ENCODE assay signal across 25 mouse cellular contexts in genomic region chr14:49245126-49245714, GRCm38 (mm10). TPM values are rescaled to one million over a fixed set of nuclear protein-coding genes. Genes with fewer than 3 reads are reported as not detected.
DNase-seq lines count a peak whose midpoint lies in the region; ATAC-seq and TF ChIP-seq lines count a peak whose summit lies in the region.
"Had no signal": no experiment of that assay in that cellular context is flagged by ENCODE, and none has a peak within 500 bp of the region (broad histone marks: within the 10 kb centered on the region; RNA-seq: fewer than 3 reads in every experiment).

ccdc198 (minus strand) TSS chr14:49245474.

- H3K9ac ChIP-seq in forebrain, embryonic 11.5 days (ENCODE audit: low read length), result no peak within 1 kb of the TSS
- H3K9ac ChIP-seq: embryonic facial prominence, embryonic 12.5 days; limb, embryonic 15.5 days; neural tube, embryonic 12.5 days had no signal

- peaks cover 4% of the 10 kb centered on the region for H3K4me1 ChIP-seq in testis, adult 2 months (ENCODE audit: control insufficient read depth, insufficient read depth, low read length)
- no peaks in the 10 kb centered on the region for H3K4me1 ChIP-seq in forebrain, embryonic 11.5 days (replicated peaks; ENCODE audit: control insufficient read depth, insufficient read depth, low read length)
- H3K4me1 ChIP-seq: embryonic facial prominence, embryonic 12.5 days; limb, embryonic 15.5 days; neural tube, embryonic 12.5 days had no signal

- no peak within 1 kb of the TSS for H3K27ac ChIP-seq in testis, adult 2 months (ENCODE audit: control insufficient read depth, insufficient read depth, low read depth, low read length)
- H3K27ac ChIP-seq in forebrain, embryonic 11.5 days (ENCODE audit: low read depth, low read length), result no peak within 1 kb of the TSS
- H3K27ac ChIP-seq: embryonic facial prominence, embryonic 12.5 days; limb, embryonic 15.5 days; macrophage; neural tube, embryonic 12.5 days had no signal

- H3K36me3 ChIP-seq in testis, adult 2 months (ENCODE audit: control insufficient read depth, insufficient read depth, low read length), result no peaks in the 10 kb centered on the region
- no peaks in the 10 kb centered on the region for H3K36me3 ChIP-seq in forebrain, embryonic 11.5 days (ENCODE audit: control insufficient read depth, insufficient read depth, low read length)
- H3K36me3 ChIP-seq: embryonic facial prominence, embryonic 12.5 days; limb, embryonic 15.5 days; neural tube, embryonic 12.5 days had no signal

- TF ChIP-seq CTCF in testis, adult 2 months (IDR thresholded peaks at IDR 0.05; ENCODE audit: control insufficient read depth, insufficient read depth, insufficient replicate concordance, low read depth, low read length), result no peak

- no peak for ATAC-seq in forebrain, embryonic 11.5 days (replicated peaks; ENCODE audit: low FRiP score)
- ATAC-seq: activated CD4-positive, CD25-positive, alpha-beta regulatory T cell, adult 4 months had no signal

- no peak for DNase-seq in testis, postnatal 10 days (ENCODE audit: low spot score)
- peak; percentile 61 to 90 for DNase-seq in kidney, adult 8-10 months
- peak; percentile 54 to 65 for DNase-seq in kidney, postnatal 25 days
- no peak for DNase-seq in left cerebral cortex, postnatal 4 days
- DNase-seq in gastrocnemius, postnatal 36 days, result no peak
- no peak for DNase-seq in forebrain, embryonic 11.5 days (ENCODE audit: low spot score)
- DNase-seq: adrenal gland, postnatal 36 days; B cell, adult 2 months; cerebellum, adult 8-10 months; thymus, adult 18-20 months had no signal

- H3K4me2 ChIP-seq in forebrain, embryonic 11.5 days (ENCODE audit: low read depth, low read length, severe bottlenecking), result no peak within 1 kb of the TSS
- H3K4me2 ChIP-seq: embryonic facial prominence, embryonic 12.5 days; limb, embryonic 15.5 days; midbrain, embryonic 11.5 days; neural tube, embryonic 12.5 days had no signal

- intact Hi-C loops in left cerebral cortex, postnatal 4 days (cut with DNase I), result no loop called here
- intact Hi-C loops in gastrocnemius, postnatal 36 days (cut with DNase I), result no loop called here

- no peaks in the 10 kb centered on the region for H3K9me3 ChIP-seq in forebrain, embryonic 11.5 days (ENCODE audit: control insufficient read depth, low read length)
- H3K9me3 ChIP-seq: embryonic facial prominence, embryonic 12.5 days; limb, embryonic 15.5 days; neural tube, embryonic 12.5 days had no signal

- H3K4me3 ChIP-seq in testis, adult 2 months (ENCODE audit: control insufficient read depth, low read depth, low read length), result peak within 1 kb of the TSS; percentile 78
- H3K4me3 ChIP-seq in forebrain, embryonic 11.5 days (ENCODE audit: low read depth, low read length), result no peak within 1 kb of the TSS
- H3K4me3 ChIP-seq: embryonic facial prominence, embryonic 12.5 days; limb, embryonic 15.5 days; neural tube, embryonic 12.5 days had no signal

- no peaks in the 10 kb centered on the region for H3K27me3 ChIP-seq in testis, adult 2 months (ENCODE audit: control insufficient read depth, insufficient read depth, low read length)
- H3K27me3 ChIP-seq in forebrain, embryonic 11.5 days (ENCODE audit: control insufficient read depth, insufficient read depth, low read length), result no peaks in the 10 kb centered on the region
- H3K27me3 ChIP-seq: embryonic facial prominence, embryonic 12.5 days; limb, embryonic 15.5 days; neural tube, embryonic 12.5 days had no signal

- 86% methylated on average over 5 of the region's 5 CpGs for WGBS in forebrain, embryonic 11.5 days

- TF ChIP-seq POLR2A in testis, adult 2 months (IDR thresholded peaks at IDR 0.05; ENCODE audit: control insufficient read depth, low read depth, low read length), result no peak

RNA-seq across cellular contexts. Expression of gene ccdc198, which starts in this region (rescaled TPM):
- 28.6 and 33.8 TPM in 2 replicates for polyA plus RNA-seq in testis, adult 2 months (2012; rRNA removed)
- total RNA-seq in left cerebral cortex, postnatal 4 days (2021), result not detected
- total RNA-seq in gastrocnemius, postnatal 36 days (2021), result not detected
- polyA plus RNA-seq in forebrain, embryonic 11.5 days (2014; fragmentation: Nextera tagmentation; extraction: Ambion mirVana), result 0.05 and 0.08 TPM in 2 replicates
- total RNA-seq: adrenal gland, postnatal 36 days; gastrocnemius, postnatal 4 days; hematopoietic stem cell, adult 5-6 weeks; layer of hippocampus, postnatal 10 days; left cerebral cortex, postnatal 10 days; monocyte, adult 5-6 weeks had no signal
- polyA plus RNA-seq: activated CD4-positive, CD25-positive, alpha-beta regulatory T cell, adult 4 months; cortical plate, adult 2 months; limb, embryonic 15.5 days; macrophage; spleen, adult 2 months; urinary bladder, adult 2 months had no signal

Comparison
In these comparisons a context has a peak if more than half of its experiments do, and no peak if none do; other contexts are left out.
1. RNA of gene ccdc198 (polyA plus RNA-seq): 28.6 to 33.8 TPM in testis, adult 2 months; 0.05 to 0.08 TPM in forebrain, embryonic 11.5 days; every median in the first group is over 10 times any median in the second.
2. DNase-seq: peak in kidney, adult 8-10 months (2 of 2) and kidney, postnatal 25 days (2 of 2); none in testis, postnatal 10 days (single experiment), left cerebral cortex, postnatal 4 days (single experiment), gastrocnemius, postnatal 36 days (0 of 2) and forebrain, embryonic 11.5 days (single experiment).